ENCODE assay signal across 25 mouse cellular contexts in genomic region chr9:62139027-62139426, GRCm38 (mm10). TPM values are rescaled to one million over a fixed set of nuclear protein-coding genes. Genes with fewer than 3 reads are reported as not detected.
DNase-seq lines count a peak whose midpoint lies in the region; ATAC-seq lines count a peak whose summit lies in the region.
"Had no signal": no experiment of that assay in that cellular context is flagged by ENCODE, and none has a peak within 500 bp of the region (broad histone marks: within the 10 kb centered on the region; RNA-seq: fewer than 3 reads in every experiment).

No protein-coding gene starts in this region.

- no peak overlapping the region for H3K4me2 ChIP-seq in kidney, embryonic 14.5 days (replicated peaks; ENCODE audit: low read depth, low read length)
- H3K4me2 ChIP-seq in neural tube, embryonic 11.5 days (ENCODE audit: low read depth), result no peak overlapping the region
- H3K4me2 ChIP-seq in neural tube, embryonic 14.5 days (ENCODE audit: low read depth, low read length), result no peak overlapping the region
- H3K4me2 ChIP-seq: forebrain, embryonic 13.5 days; heart, embryonic 12.5 days; heart, embryonic 15.5 days had no signal

- 25% methylated on average over 7 of the region's 7 CpGs for WGBS in kidney, embryonic 14.5 days
- 58% methylated on average over 7 of the region's 7 CpGs for WGBS in neural tube, embryonic 11.5 days
- WGBS in neural tube, embryonic 14.5 days, result 18% methylated on average over 7 of the region's 7 CpGs

- peak; percentile 66; the same call in 1 of the 2 replicates for ATAC-seq in kidney, embryonic 14.5 days (ENCODE audit: low FRiP score, low TSS enrichment)
- ATAC-seq in neural tube, embryonic 11.5 days (ENCODE audit: insufficient read depth, low FRiP score, low TSS enrichment), result no peak
- peak; percentile 44; the same call in 1 of the 2 replicates for ATAC-seq in neural tube, embryonic 14.5 days (ENCODE audit: low read depth)
- ATAC-seq in frontal cortex, adult (ENCODE audit: low TSS enrichment), result no peak
- ATAC-seq: CD4-positive, CD25-positive, alpha-beta regulatory T cell, adult 4 months; forebrain, embryonic 13.5 days; forebrain, embryonic 16.5 days; hindbrain, postnatal 0 days; inflammation-experienced regulatory T-cells, adult 6 months had no signal

- H3K9ac ChIP-seq in kidney, embryonic 14.5 days (ENCODE audit: low read depth, low read length), result no peak overlapping the region
- H3K9ac ChIP-seq in neural tube, embryonic 11.5 days (ENCODE audit: low read length), result no peak overlapping the region
- no peak overlapping the region for H3K9ac ChIP-seq in neural tube, embryonic 14.5 days (replicated peaks; ENCODE audit: low read depth, low read length)
- H3K9ac ChIP-seq: forebrain, embryonic 13.5 days; heart, embryonic 12.5 days; heart, embryonic 15.5 days had no signal

- H3K4me1 ChIP-seq in kidney, embryonic 14.5 days (ENCODE audit: control insufficient read depth, insufficient read depth, low read length), result peaks cover 14% of the 10 kb centered on the region
- H3K4me1 ChIP-seq in neural tube, embryonic 11.5 days (ENCODE audit: control insufficient read depth, insufficient read depth, low read length), result peaks cover 2% of the 10 kb centered on the region; the same call in 1 of the 2 replicates
- peaks cover 19% of the 10 kb centered on the region for H3K4me1 ChIP-seq in neural tube, embryonic 14.5 days (ENCODE audit: control insufficient read depth, insufficient read depth, low read length)
- H3K4me1 ChIP-seq: heart, embryonic 12.5 days; heart, embryonic 15.5 days had no signal

- H3K36me3 ChIP-seq in kidney, embryonic 14.5 days (ENCODE audit: control insufficient read depth, insufficient read depth, low read length), result no peaks in the 10 kb centered on the region
- H3K36me3 ChIP-seq in neural tube, embryonic 11.5 days (ENCODE audit: control insufficient read depth, insufficient read depth, low read length), result no peaks in the 10 kb centered on the region
- H3K36me3 ChIP-seq in neural tube, embryonic 14.5 days (ENCODE audit: control insufficient read depth, insufficient read depth, low read length), result no peaks in the 10 kb centered on the region
- H3K36me3 ChIP-seq: forebrain, embryonic 10.5 days; heart, embryonic 12.5 days; heart, embryonic 15.5 days; hindbrain, embryonic 10.5 days had no signal

- H3K9me3 ChIP-seq in kidney, embryonic 14.5 days (ENCODE audit: control insufficient read depth, low read length), result no peaks in the 10 kb centered on the region
- no peaks in the 10 kb centered on the region for H3K9me3 ChIP-seq in neural tube, embryonic 11.5 days (ENCODE audit: control insufficient read depth, low read length)
- no peaks in the 10 kb centered on the region for H3K9me3 ChIP-seq in neural tube, embryonic 14.5 days (ENCODE audit: control insufficient read depth, low read length)
- H3K9me3 ChIP-seq: forebrain, embryonic 10.5 days; forebrain, embryonic 13.5 days; heart, embryonic 12.5 days; heart, embryonic 15.5 days; hindbrain, embryonic 10.5 days had no signal

- DNase-seq in kidney, postnatal 4 days, result no peak
- no peak for DNase-seq in neural tube, embryonic 11.5 days (ENCODE audit: low spot score)
- DNase-seq in neural tube, embryonic 10.5 days (ENCODE audit: extremely low spot score, low spot score), result no peak
- DNase-seq: adrenal gland, adult 2 months; adrenal gland, postnatal 14 days; cerebellum, adult 18-20 months; cerebellum, adult 9-10 months; cerebellum, postnatal 14 days; gastrocnemius, postnatal 25 days; heart, adult 18-20 months; heart, postnatal 10 days; heart, postnatal 36 days had no signal

- no peak overlapping the region for H3K4me3 ChIP-seq in kidney, embryonic 14.5 days (ENCODE audit: low read length)
- no peak overlapping the region for H3K4me3 ChIP-seq in neural tube, embryonic 11.5 days (ENCODE audit: low read depth, low read length)
- H3K4me3 ChIP-seq in neural tube, embryonic 14.5 days (ENCODE audit: low read depth, low read length), result no peak overlapping the region
- H3K4me3 ChIP-seq: forebrain, embryonic 10.5 days; forebrain, embryonic 13.5 days; gastrocnemius, adult 2 months; heart, embryonic 12.5 days; heart, embryonic 15.5 days; hindbrain, embryonic 10.5 days had no signal

- no peaks in the 10 kb centered on the region for H3K27me3 ChIP-seq in kidney, embryonic 14.5 days (ENCODE audit: control insufficient read depth, insufficient read depth, low read length)
- H3K27me3 ChIP-seq in neural tube, embryonic 11.5 days (ENCODE audit: control insufficient read depth, insufficient read depth, low read length), result no peaks in the 10 kb centered on the region
- H3K27me3 ChIP-seq in neural tube, embryonic 14.5 days (ENCODE audit: control insufficient read depth, insufficient read depth, low read length), result no peaks in the 10 kb centered on the region
- H3K27me3 ChIP-seq: forebrain, embryonic 13.5 days had no signal

- H3K27ac ChIP-seq in kidney, embryonic 14.5 days (ENCODE audit: low read depth, low read length), result no peak overlapping the region
- 0 out of 2 replicates have a peak overlapping the region, but pooled peaks have one; percentile 8 for H3K27ac ChIP-seq in neural tube, embryonic 11.5 days (ENCODE audit: low read depth, low read length)
- 0 out of 2 replicates have a peak overlapping the region, but pooled peaks have one; percentile 52 for H3K27ac ChIP-seq in neural tube, embryonic 14.5 days (ENCODE audit: low read depth, low read length)
- H3K27ac ChIP-seq: forebrain, embryonic 10.5 days; forebrain, embryonic 13.5 days; gastrocnemius, adult 2 months; heart, embryonic 15.5 days; hindbrain, embryonic 10.5 days; hindbrain, postnatal 0 days had no signal

RNA-seq across cellular contexts. Expression of gene Glce, which starts 16.6 kb away (rescaled TPM):
- polyA plus RNA-seq in kidney, embryonic 14.5 days (2014; fragmentation: Nextera tagmentation; extraction: Ambion mirVana), result 9.3 and 25.3 TPM in 2 replicates
- polyA plus RNA-seq in neural tube, embryonic 11.5 days (2014; fragmentation: Nextera tagmentation; extraction: Ambion mirVana), result 24.6 and 28.1 TPM in 2 replicates
- polyA plus RNA-seq in neural tube, embryonic 14.5 days (2014; fragmentation: Nextera tagmentation; extraction: Ambion mirVana), result 25.1 and 32.6 TPM in 2 replicates

Comparison
In these comparisons a context has a peak if more than half of its experiments do, and no peak if none do; other contexts are left out.
1. ATAC-seq: peak in kidney, embryonic 14.5 days (single experiment) and neural tube, embryonic 14.5 days (single experiment); none in neural tube, embryonic 11.5 days (single experiment) and frontal cortex, adult (single experiment).